Mouse (Mus musculus) kidney, postnatal 14 days (tissue): Measurements from ENCODE around the gene Gm42674.

Experiments
- DNase-seq: peaks from one replicate; pipeline ENCODE4 v3.0.0; 2022; ENCODE audit warnings: mixed read lengths

Gene Gm42674

GRCm38 (mm10) chr3:90599401-90599800, 2.3 kb upstream of the Gm42674 start:
- peak; percentile 56 for DNase-seq

- DNase-seq = no peak
Observed at GRCm38 (mm10) chr3:90600036-90600435, 1.7 kb upstream of the Gm42674 start.

GRCm38 (mm10) chr3:90600458-90601195, 1.1 kb upstream of the Gm42674 start:
- DNase-seq = no peak

GRCm38 (mm10) chr3:90603623-90604022, 1.9 kb downstream of the Gm42674 start, which contains the start of gene S100a4:
Gene S100a4 (plus strand): TSS chr3:90603771.
- DNase-seq = no peak

- peak; percentile 82 for DNase-seq
Observed at GRCm38 (mm10) chr3:90604416-90604815, 2.7 kb downstream of the Gm42674 start.

- DNase-seq = no peak
Observed at GRCm38 (mm10) chr3:90605049-90605448, 3.3 kb downstream of the Gm42674 start.

GRCm38 (mm10) chr3:90605736-90606135, 4.0 kb downstream of the Gm42674 start:
- DNase-seq = no peak

GRCm38 (mm10) chr3:90606185-90606584, 4.5 kb downstream of the Gm42674 start:
- no peak for DNase-seq

GRCm38 (mm10) chr3:90607361-90607760, 5.7 kb downstream of the Gm42674 start:
- no peak for DNase-seq

GRCm38 (mm10) chr3:90608223-90608622, 6.5 kb downstream of the Gm42674 start, which contains the start of gene S100a5:
Gene S100a5 (plus strand): TSS chr3:90608523.
- DNase-seq = no peak

GRCm38 (mm10) chr3:90609102-90609501, 7.4 kb downstream of the Gm42674 start:
- DNase-seq = no peak

- DNase-seq = no peak
Observed at GRCm38 (mm10) chr3:90611494-90611893, 9.8 kb downstream of the Gm42674 start.

GRCm38 (mm10) chr3:90612061-90612460, 10.4 kb downstream of the Gm42674 start:
- DNase-seq = no peak

GRCm38 (mm10) chr3:90612728-90613291, 11.1 kb downstream of the Gm42674 start, which contains the start of gene S100a6:
Gene S100a6 (plus strand): TSS chr3:90612882.
- DNase-seq = peak; percentile 73

GRCm38 (mm10) chr3:90613461-90614147, 11.9 kb downstream of the Gm42674 start:
- no peak for DNase-seq

GRCm38 (mm10) chr3:90614148-90614530, 12.4 kb downstream of the Gm42674 start:
- no peak for DNase-seq

- no peak for DNase-seq
Observed at GRCm38 (mm10) chr3:90614611-90615251, 13.0 kb downstream of the Gm42674 start.

GRCm38 (mm10) chr3:90615415-90615814, 13.7 kb downstream of the Gm42674 start:
- DNase-seq = peak; percentile 83

- no peak for DNase-seq
Observed at GRCm38 (mm10) chr3:90615911-90616310, 14.2 kb downstream of the Gm42674 start.

- DNase-seq = no peak
Observed at GRCm38 (mm10) chr3:90617586-90617985, 15.9 kb downstream of the Gm42674 start.

GRCm38 (mm10) chr3:90621552-90621951, 19.8 kb downstream of the Gm42674 start:
- DNase-seq = no peak

GRCm38 (mm10) chr3:90623435-90624071, 21.8 kb downstream of the Gm42674 start:
- peak; percentile 76 for DNase-seq

GRCm38 (mm10) chr3:90625496-90625895, 23.8 kb downstream of the Gm42674 start:
- no peak for DNase-seq
